Mouse (Mus musculus) erythroblast, embryonic 14.5 days (primary cell): Measurements from ENCODE around the gene 4930453N24Rik.

Source experiments
- GATA1 ChIP-seq: IDR thresholded peaks from 2 replicates; pipeline ENCODE4 v1.6.1; 2012; ENCODE audit warnings: low read length, inconsistent platforms, mixed read lengths
- TAL1 ChIP-seq: IDR thresholded peaks from 3 replicates; pipeline ENCODE4 v1.6.1; 2012; ENCODE audit warnings: low read length, inconsistent platforms, mixed read lengths

GRCm38 (mm10) chr16:64794802-64795201 is 23.8 kb upstream of the 4930453N24Rik start:
- TF ChIP-seq GATA1, result no peak
- TF ChIP-seq TAL1, result no peak
